Mouse (Mus musculus) stomach, embryonic 15.5 days (tissue): ENCODE measurements at regions not wholly inside any gene's neighbourhood (a gene's known extent, or its start where the extent isn't known, plus 50 kb on each side); places are given as distances from the start of the nearest gene placed in this dataset.

ENCODE experiments used
- ATAC-seq: fragments of 200-750 bp; cut with Nextera tagmentation; 2 replicates; pipeline ENCODE4 v1.8.0; 2017; ENCODE audit warnings: low read depth, moderate number of reproducible peaks, moderate TSS enrichment; ENCODE audit not compliant: insufficient read depth, low FRiP score
- H3K27ac ChIP-seq: fragments of 300-500 bp; sonication (generic); 2 replicates; pipeline ENCODE4 v1.5.1; 2015; ENCODE audit warnings: mild to moderate bottlenecking, inconsistent platforms
- H3K27me3 ChIP-seq: fragments of 300-500 bp; sonication (generic); replicated peaks from 2 replicates; pipeline ENCODE4 v1.6.1; 2015; ENCODE audit warnings: inconsistent platforms
- H3K36me3 ChIP-seq: fragments of 300-500 bp; sonication (generic); 2 replicates; pipeline ENCODE4 v1.6.1; 2015; ENCODE audit warnings: inconsistent platforms
- H3K4me1 ChIP-seq: fragments of 300-500 bp; sonication (generic); 2 replicates; pipeline ENCODE4 v1.6.1; 2015; ENCODE audit warnings: inconsistent platforms
- H3K4me2 ChIP-seq: fragments of 300-500 bp; sonication (generic); 2 replicates; pipeline ENCODE4 v1.6.1; 2015; ENCODE audit warnings: mild to moderate bottlenecking, inconsistent platforms
- H3K4me3 ChIP-seq: fragments of 300-500 bp; sonication (generic); replicated peaks from 2 replicates; pipeline ENCODE4 v1.5.1; 2015; ENCODE audit warnings: inconsistent platforms
- H3K9ac ChIP-seq: fragments of 300-500 bp; sonication (generic); 2 replicates; pipeline ENCODE4 v1.6.1; 2015; ENCODE audit warnings: inconsistent platforms
- H3K9me3 ChIP-seq: fragments of 300-500 bp; sonication (generic); 2 replicates; pipeline ENCODE4 v1.6.1; 2016; ENCODE audit warnings: inconsistent platforms
- WGBS: fragments of 180-500 bp; shearing (Covaris S2); methylation state at CpG from one replicate; pipeline ENCODE4 v1.1.7; 2015; 5-methylcytosine and 5-hydroxymethylcytosine counted together

GRCm38 (mm10) chr2:137898425-137898824 is 357.9 kb upstream of the Btbd3 start:
- no peak overlapping the region for H3K4me3 ChIP-seq
- H3K9ac ChIP-seq, result no peak overlapping the region
- ATAC-seq, result no peak
- H3K27me3 ChIP-seq, result no peaks in the 10 kb centered on the region
- no peak overlapping the region for H3K27ac ChIP-seq
- H3K4me1 ChIP-seq, result no peaks in the 10 kb centered on the region
- H3K36me3 ChIP-seq, result no peaks in the 10 kb centered on the region
- no peak overlapping the region for H3K4me2 ChIP-seq
- H3K9me3 ChIP-seq, result no peaks in the 10 kb centered on the region

- ATAC-seq, result no peak
- H3K9ac ChIP-seq, result no peak overlapping the region
- H3K4me1 ChIP-seq, result no peaks in the 10 kb centered on the region
- no peak overlapping the region for H3K27ac ChIP-seq
- H3K4me2 ChIP-seq, result no peak overlapping the region
- no peaks in the 10 kb centered on the region for H3K27me3 ChIP-seq
- H3K4me3 ChIP-seq, result no peak overlapping the region
- 82% methylated on average over 7 of the region's 7 CpGs for WGBS
- H3K36me3 ChIP-seq, result no peaks in the 10 kb centered on the region
- no peaks in the 10 kb centered on the region for H3K9me3 ChIP-seq
These were observed 375.9 kb upstream of the Btbd3 start for GRCm38 (mm10) chr2:137880211-137881031.

- H3K27ac ChIP-seq, result no peak overlapping the region
- H3K9ac ChIP-seq, result no peak overlapping the region
- no peaks in the 10 kb centered on the region for H3K36me3 ChIP-seq
- 60% methylated on average over 4 of the region's 4 CpGs for WGBS
- no peak overlapping the region for H3K4me3 ChIP-seq
- no peaks in the 10 kb centered on the region for H3K4me1 ChIP-seq
- H3K9me3 ChIP-seq, result no peaks in the 10 kb centered on the region
- peak; percentile 39; the same call in 1 of the 2 replicates for ATAC-seq
- H3K4me2 ChIP-seq, result no peak overlapping the region
- no peaks in the 10 kb centered on the region for H3K27me3 ChIP-seq
These were observed 386.7 kb upstream of the Btbd3 start for GRCm38 (mm10) chr2:137869676-137870075.

- Histone ChIP-seq H3K4me2 (no peak overlapping the region), H3K9me3 (no peaks in the 10 kb centered on the region), H3K4me3 (no peak overlapping the region), H3K27me3 (no peaks in the 10 kb centered on the region), H3K36me3 (no peaks in the 10 kb centered on the region), H3K27ac (no peak overlapping the region), H3K9ac (no peak overlapping the region), H3K4me1 (no peaks in the 10 kb centered on the region)
- WGBS, result 67% methylated on average over 4 of the region's 4 CpGs
- no peak for ATAC-seq
These were observed 401.9 kb upstream of the Btbd3 start for GRCm38 (mm10) chr2:137854494-137854893.

- no peaks in the 10 kb centered on the region for H3K27me3 ChIP-seq
- H3K9ac ChIP-seq, result no peak overlapping the region
- no peak overlapping the region for H3K4me2 ChIP-seq
- no peak for ATAC-seq
- H3K9me3 ChIP-seq, result no peaks in the 10 kb centered on the region
- WGBS, result 56% methylated on average over 10 of the region's 10 CpGs
- no peak overlapping the region for H3K27ac ChIP-seq
- H3K36me3 ChIP-seq, result no peaks in the 10 kb centered on the region
- no peaks in the 10 kb centered on the region for H3K4me1 ChIP-seq
- no peak overlapping the region for H3K4me3 ChIP-seq
These were observed 402.7 kb upstream of the Btbd3 start for GRCm38 (mm10) chr2:137853399-137854259.

- Histone ChIP-seq H3K36me3 (no peaks in the 10 kb centered on the region), H3K4me3 (no peak overlapping the region), H3K27ac (no peak overlapping the region), H3K9ac (no peak overlapping the region), H3K27me3 (no peaks in the 10 kb centered on the region), H3K4me2 (no peak overlapping the region), H3K9me3 (no peaks in the 10 kb centered on the region), H3K4me1 (no peaks in the 10 kb centered on the region)
- ATAC-seq, result no peak
- 23% methylated on average over 2 of the region's 2 CpGs for WGBS
These were observed 408.5 kb upstream of the Btbd3 start for GRCm38 (mm10) chr2:137847901-137848300.

GRCm38 (mm10) chr2:137827814-137828374 is 428.5 kb upstream of the Btbd3 start:
- no peaks in the 10 kb centered on the region for H3K36me3 ChIP-seq
- no peak overlapping the region for H3K9ac ChIP-seq
- no peak overlapping the region for H3K4me2 ChIP-seq
- 71% methylated on average over 8 of the region's 8 CpGs for WGBS
- no peaks in the 10 kb centered on the region for H3K27me3 ChIP-seq
- H3K27ac ChIP-seq, result no peak overlapping the region
- no peak for ATAC-seq
- H3K4me3 ChIP-seq, result no peak overlapping the region
- H3K9me3 ChIP-seq, result no peaks in the 10 kb centered on the region
- H3K4me1 ChIP-seq, result no peaks in the 10 kb centered on the region

- 89% methylated on average over 5 of the region's 5 CpGs for whole genome bisulfite sequencing
- Histone ChIP-seq H3K4me2 (no peak overlapping the region), H3K9ac (no peak overlapping the region), H3K27ac (no peak overlapping the region), H3K9me3 (no peaks in the 10 kb centered on the region), H3K4me1 (no peaks in the 10 kb centered on the region), H3K4me3 (no peak overlapping the region), H3K27me3 (no peaks in the 10 kb centered on the region), H3K36me3 (no peaks in the 10 kb centered on the region)
- no peak for ATAC-seq
These were observed 434.9 kb upstream of the Btbd3 start for GRCm38 (mm10) chr2:137821344-137821916.

GRCm38 (mm10) chr2:137814945-137815344 is 441.4 kb upstream of the Btbd3 start:
- 93% methylated on average over 1 of the region's 1 CpGs for WGBS
- Histone ChIP-seq H3K4me3 (no peak overlapping the region), H3K27me3 (no peaks in the 10 kb centered on the region), H3K4me1 (no peaks in the 10 kb centered on the region), H3K27ac (no peak overlapping the region), H3K36me3 (no peaks in the 10 kb centered on the region), H3K9ac (no peak overlapping the region), H3K4me2 (no peak overlapping the region), H3K9me3 (no peaks in the 10 kb centered on the region)
- ATAC-seq, result no peak

- Histone ChIP-seq H3K4me1 (no peaks in the 10 kb centered on the region), H3K27me3 (no peaks in the 10 kb centered on the region), H3K4me2 (no peak overlapping the region), H3K36me3 (no peaks in the 10 kb centered on the region), H3K9ac (no peak overlapping the region), H3K4me3 (no peak overlapping the region), H3K9me3 (no peaks in the 10 kb centered on the region), H3K27ac (no peak overlapping the region)
- ATAC-seq, result no peak
- WGBS, result 85% methylated on average over 13 of the region's 13 CpGs
These were observed 447.7 kb upstream of the Btbd3 start for GRCm38 (mm10) chr2:137808401-137809230.

- no peak for ATAC-seq
- no peaks in the 10 kb centered on the region for H3K36me3 ChIP-seq
- WGBS, result 69% methylated on average over 5 of the region's 5 CpGs
- H3K27ac ChIP-seq, result no peak overlapping the region
- H3K4me2 ChIP-seq, result no peak overlapping the region
- no peak overlapping the region for H3K4me3 ChIP-seq
- no peak overlapping the region for H3K9ac ChIP-seq
- H3K9me3 ChIP-seq, result no peaks in the 10 kb centered on the region
- no peaks in the 10 kb centered on the region for H3K4me1 ChIP-seq
- no peaks in the 10 kb centered on the region for H3K27me3 ChIP-seq
These were observed 448.6 kb upstream of the Btbd3 start for GRCm38 (mm10) chr2:137807594-137808295.
